Mouse (Mus musculus) heart, postnatal 10 days (tissue): ENCODE measurements at regions not wholly inside any gene's neighbourhood (a gene's known extent, or its start where the extent isn't known, plus 50 kb on each side); places are given as distances from the start of the nearest gene placed in this dataset.

Experiments used
- DNase-seq, 2 experiments: peaks; one replicate each; pipeline ENCODE4 v3.0.0; 2021
- intact Hi-C: fragments of 180-260 bp; cut with DNase I; formaldehyde crosslinking; loops from one replicate; pipeline ENCODE4 v1.15.1; 2025

DNA sequence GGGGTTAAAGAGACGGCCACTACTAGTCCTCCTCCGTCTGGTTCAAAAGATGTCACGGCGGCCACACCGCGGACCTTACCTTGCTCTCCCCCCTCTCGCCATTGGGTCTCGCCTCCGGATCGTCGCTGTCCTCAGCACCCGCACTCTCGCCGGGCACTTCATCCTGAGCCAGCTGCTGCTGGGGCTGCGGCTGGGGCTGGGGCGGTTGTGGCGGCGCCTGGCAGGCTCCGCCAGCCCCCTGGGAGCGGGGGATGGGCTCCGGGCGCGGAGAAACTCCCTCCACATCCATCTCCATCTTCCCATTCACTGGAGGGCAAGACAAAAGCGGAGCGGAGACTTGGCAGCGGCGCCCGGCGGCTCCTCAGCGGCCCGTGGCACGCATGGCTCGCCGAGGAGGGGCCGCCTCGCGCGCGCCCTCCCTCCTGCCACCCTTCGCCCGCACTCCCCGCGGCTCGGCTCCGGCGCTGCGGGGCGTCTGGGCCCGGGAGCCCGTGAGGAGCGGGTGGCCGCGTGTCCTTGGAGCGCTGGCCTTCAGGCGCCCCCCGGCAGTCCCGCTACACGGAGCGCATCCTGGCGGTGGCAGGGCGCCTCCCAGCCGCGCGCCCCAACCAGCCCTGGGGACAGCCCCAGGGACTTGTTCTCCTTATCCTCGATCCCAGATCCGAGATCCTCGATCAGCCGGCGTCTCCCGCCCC is 167.8 kb upstream of the Azi2 start:
- intact Hi-C loops = no loop called here
- peak; percentile 24 to 35 for DNase-seq

DNA sequence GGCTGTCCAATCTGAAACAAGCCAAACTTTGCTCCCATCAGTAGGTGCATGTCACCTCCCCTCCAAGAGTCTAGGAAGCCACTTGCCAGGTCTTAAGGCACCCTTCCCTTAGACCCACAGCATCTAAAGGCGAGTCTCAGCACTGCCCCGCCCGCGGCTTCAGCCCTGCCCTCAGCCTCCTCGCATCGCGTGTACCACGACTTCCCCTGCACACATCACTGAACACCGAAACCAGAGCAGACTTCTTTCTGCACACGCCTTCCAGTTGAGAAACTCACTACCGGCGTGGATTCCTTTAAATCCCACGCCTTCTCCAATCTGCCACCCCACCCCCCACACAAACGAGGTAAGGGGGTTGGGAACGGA is 168.3 kb upstream of the Azi2 start:
- peak in 1 of 2 experiments; percentile 0 for DNase-seq
- intact Hi-C loops = no loop called here

DNA sequence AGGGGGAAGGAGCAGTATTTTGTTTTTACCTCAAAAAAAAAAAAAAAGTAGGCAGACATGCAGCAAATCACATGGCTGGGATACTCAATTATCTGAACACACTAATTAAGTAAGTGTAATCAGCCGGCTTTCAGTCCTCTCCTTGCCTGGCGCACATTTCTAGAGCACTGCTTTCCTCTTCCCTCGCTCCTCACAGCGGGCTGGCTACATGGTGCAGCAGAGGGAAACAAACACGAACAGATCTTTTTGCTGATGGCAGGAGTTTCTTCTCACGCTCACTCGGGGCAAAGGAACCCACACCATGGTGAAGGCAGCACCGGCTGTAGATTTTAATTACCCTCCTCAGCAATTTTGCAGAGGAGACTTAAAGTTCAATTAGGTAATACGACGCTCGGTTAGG is 169.7 kb upstream of the Azi2 start:
- intact Hi-C loops = no loop called here
- no peak for DNase-seq

DNA sequence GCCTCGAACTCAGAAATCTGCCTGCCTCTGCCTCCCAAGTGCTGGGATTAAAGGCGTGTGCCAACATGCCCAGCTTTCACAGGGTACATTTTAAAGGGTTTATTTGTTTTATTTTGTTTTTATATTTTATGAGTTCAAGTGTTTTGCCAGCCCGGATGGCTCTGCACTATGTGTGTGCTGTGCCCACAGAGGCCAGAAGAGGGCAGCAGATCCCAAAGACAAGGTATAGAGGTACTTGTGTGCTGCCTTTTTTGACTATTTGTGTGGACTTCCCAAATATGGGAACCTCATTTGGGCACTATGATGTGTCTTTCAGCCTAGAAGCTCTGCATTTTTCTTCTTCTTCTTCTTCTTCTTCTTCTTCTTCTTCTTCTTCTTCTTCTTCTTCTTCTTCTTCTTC is 176.4 kb upstream of the Azi2 start:
- DNase-seq = no peak
- intact Hi-C loops = no loop called here

DNA sequence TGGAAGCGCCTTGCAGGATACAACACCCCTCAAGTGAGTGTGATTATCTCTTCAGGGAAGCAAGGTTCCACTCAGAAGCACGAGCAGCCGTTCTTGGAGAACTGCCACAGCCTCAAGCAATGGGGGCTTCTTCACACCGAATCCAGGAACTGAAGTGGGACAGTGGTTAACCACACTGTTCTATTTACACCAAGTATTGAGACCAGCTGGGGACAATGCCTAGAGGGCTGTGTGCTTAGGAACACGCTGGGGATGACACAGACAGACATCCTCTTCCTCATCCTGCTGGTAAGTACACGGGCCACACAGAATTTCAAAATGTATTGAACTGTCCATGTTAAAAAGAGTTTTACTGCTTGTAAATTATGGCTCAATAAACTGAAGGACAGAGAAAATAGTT is 177.0 kb upstream of the Azi2 start:
- intact Hi-C loops = no loop called here
- DNase-seq = no peak

DNA sequence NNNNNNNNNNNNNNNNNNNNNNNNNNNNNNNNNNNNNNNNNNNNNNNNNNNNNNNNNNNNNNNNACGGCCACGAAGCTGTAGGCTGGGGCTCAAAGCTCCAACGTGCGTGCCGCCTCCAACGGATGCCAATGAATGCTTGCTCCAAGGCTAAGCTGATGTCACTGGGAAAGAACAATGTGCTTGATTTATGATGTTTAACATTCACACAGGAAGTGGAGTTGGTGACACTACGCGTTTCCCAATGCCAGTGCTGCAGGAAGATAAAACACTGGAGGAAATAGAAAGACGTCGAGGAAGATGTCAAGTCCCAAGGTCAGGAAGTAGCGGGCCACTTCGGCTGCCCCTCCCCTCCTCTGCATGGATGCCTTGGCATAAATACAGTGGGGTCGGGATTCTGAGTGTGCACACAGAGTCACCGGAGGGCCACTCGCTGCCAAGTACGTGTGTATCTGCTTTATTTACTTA is 180.7 kb upstream of the Azi2 start:
- no peak for DNase-seq
- intact Hi-C loops = no loop called here

DNA sequence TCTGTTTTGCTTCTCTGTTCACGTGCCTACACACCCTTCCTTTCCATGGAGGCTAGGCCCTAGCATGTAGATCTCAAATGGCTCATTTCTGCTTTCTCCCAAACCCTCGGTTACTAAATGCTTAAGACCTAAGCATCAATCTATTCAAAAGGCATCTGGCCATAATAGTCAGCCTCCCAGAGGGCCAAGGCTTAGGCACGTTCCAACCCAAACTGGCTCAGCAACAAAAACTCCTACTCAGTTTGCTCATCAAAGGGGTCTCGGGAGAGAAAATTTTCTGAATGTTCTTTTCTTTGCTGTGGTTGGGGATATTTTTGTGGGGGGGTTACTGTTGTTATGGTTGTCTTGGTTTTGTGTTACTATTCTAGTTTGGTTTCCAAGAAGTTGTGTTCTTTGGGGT is 196.8 kb upstream of the Azi2 start:
- intact Hi-C loops = no loop called here
- DNase-seq = peak in 1 of 2 experiments; percentile 3

DNA sequence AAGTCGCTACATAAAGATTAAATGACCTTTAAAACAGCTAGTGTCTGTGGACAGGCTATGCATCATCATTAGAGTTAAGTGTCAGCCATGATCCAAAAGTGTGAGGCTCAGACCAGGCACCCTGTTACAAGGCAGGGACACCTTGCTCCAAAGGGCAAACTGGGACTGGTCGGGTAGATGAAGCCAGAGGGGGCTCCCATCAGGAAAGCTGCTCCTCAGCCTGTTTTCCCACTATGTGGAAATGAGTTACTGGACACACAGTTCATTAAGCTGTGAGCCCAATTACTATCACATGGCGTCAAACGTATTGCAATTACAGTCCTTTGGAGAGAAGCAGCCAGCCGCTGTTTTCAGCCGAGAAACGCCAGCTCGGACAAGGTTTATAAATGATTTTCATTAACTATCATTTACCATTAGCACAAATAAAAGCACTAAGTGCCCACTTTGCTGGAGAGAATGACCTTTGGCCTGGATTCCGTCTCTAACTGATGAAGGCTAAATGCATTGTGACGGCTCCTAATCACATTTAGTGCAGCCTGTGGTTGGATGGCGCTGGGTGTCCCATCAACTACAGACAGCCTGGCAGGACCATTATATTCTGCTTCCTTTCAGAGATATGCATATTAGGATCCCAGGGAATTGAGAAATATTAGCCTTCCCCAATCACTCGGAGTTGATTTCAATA is 203.5 kb upstream of the Azi2 start:
- DNase-seq = no peak
- intact Hi-C loops = no loop called here

DNA sequence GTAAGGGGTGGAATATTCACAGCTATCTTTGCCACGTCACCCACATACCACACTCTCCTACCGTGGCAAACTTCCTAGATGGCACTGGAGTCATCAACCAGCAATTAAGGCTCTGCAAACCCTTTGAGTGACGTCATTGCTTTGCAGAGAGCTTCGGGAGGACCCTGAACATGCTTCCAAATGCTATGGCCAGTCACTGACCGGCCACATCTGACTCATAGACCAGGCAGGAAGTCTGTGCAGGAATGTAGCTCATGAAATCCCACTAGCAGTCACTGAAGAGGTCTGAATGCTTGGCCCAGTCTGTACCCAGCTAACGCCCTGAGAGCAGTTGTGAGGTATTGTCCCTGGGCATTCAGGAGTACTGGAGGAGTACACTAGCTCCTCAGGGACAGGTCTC is 203.9 kb upstream of the Rbms3 start:
- intact Hi-C loops = no loop called here
- no peak for DNase-seq

DNA sequence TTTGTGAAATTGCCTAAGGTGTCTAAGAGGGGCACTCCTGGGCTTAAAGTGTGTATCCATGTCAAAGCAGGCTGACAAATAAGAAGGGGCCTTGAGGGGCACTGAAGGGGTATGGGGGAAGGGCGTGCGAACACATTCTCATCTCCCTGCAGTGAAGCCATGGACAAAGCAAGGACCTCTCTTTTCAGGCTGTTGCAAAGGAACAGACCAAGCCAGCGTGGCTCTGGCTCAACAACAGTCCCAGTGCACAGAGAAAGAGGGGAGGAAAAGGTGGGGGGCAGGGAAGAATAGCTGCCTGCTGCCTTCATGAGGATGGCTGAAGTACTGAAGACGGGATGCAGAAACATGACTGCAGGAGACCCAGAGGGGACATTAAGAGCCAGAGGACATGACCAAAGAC is 184.9 kb upstream of the Rbms3 start:
- intact Hi-C loops = no loop called here
- no peak for DNase-seq

DNA sequence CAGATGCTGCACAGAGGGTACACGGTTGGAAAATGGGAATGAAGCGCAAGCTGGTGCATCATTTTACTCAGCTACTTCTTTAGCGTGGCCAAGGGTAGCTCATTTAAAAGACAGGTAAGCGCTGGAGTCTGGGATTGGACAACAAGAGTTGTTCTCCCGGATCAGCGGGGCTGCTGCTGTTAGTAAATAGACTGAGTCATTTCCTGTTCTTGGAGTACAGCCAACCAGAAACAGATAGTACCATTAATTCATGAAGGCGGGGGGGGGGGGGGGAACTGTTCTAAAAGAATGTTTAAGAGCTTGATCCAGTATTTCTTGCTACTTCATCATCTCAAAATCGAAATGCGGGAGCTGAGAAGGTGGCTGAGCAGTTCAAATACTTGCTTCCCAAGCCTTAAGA is 183.5 kb upstream of the Rbms3 start:
- intact Hi-C loops = no loop called here
- peak in 1 of 2 experiments; percentile 15 for DNase-seq

DNA sequence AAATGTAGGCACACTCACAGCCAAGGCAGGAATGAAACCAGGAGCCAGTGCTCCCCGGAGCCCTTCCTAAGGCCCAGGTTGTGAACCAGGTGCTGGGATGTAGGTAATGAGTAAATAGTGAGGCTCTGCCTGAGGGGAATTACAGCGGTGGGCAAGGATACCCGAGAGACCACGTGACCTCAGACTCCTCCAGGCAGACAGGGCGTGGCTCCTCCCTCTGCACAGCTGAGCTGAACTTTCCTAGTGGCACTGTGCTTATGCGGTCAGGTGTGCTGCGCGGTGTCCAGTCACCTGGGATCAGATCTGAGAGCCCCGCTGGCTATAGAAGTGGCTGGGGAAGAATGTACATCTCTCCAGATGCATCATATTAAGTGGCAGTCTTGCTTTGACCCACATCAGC is 176.1 kb upstream of the Rbms3 start:
- intact Hi-C loops = no loop called here
- DNase-seq = no peak

DNA sequence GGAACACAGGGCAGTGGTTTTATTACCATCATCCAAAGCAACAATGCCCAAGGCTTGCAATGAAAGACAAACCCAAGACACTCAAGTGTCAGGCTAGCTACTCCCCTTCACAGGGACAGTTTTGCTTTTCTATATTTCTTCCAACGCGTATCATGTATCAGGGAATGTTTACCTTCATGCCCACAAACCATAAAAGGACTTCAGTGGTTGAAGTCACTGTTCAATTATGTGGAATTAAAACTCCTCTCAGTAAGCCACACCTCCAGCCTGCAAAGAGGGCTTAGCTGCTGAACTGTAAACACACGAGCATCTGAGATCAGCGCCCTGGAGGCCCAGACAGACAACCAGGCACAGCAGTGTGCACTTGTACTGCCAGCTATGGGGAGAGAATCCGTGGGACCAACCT is 154.5 kb upstream of the Rbms3 start:
- intact Hi-C loops = no loop called here
- no peak for DNase-seq

DNA sequence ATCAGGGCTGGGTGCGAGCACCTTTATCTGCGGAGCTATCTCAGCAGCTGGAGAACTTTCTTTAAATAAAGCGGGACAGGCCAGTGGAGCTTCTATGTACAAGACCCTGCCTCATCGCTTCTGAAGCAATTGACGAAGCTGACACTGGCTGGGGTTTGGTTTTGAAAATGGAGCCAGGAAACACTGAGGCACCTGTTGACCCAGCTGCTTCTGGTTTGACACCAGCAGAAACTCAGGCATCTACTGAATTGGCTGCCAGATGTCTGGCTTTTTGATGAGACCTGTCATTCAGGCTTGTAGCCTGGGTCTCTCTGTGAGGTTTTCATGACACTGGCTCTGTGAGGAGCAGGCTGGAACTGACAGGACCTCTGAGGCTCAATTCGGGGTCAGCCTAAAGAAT is 124.9 kb upstream of the Rbms3 start:
- no peak for DNase-seq
- intact Hi-C loops = no loop called here

DNA sequence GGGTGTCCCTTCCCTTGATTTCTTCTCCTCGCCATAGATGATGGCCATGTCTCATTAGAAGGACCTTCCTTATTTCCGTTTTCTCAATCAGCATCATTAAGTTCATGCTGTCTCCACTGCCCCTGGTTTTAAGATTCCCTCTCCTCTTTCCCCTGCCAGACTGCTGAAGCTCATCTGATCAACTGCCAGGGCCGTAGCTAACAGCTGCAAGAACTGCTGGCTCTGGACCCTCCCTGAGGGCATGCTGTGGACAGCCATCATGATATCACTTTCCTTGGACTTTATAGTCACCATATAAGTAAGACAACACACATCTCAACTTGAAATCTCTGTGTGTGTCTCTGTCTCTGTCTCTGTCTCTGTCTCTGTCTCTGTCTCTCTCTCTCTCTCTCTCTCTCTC is 123.8 kb upstream of the Rbms3 start:
- DNase-seq = peak in 1 of 2 experiments; percentile 4
- intact Hi-C loops = no loop called here

DNA sequence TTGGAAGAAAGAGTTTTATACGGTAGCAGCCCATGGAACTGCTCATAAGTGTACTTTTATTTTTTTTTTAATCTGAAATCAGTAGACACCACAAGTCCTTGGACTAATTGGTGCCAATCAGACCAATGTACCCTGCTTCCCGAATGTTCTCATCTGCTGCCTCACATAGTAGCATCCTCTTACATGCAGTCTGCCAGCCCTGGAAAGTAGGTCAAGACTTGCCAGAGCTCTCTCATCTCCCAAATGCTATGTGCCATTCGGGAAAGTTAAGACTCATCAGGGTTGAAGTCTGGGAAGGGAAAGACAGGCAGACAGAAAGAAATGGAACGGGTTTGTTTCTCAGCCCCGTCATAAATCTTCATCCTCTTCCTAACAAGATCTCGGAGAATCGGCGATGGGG is 115.2 kb upstream of the Rbms3 start:
- no peak for DNase-seq
- intact Hi-C loops = no loop called here

DNA sequence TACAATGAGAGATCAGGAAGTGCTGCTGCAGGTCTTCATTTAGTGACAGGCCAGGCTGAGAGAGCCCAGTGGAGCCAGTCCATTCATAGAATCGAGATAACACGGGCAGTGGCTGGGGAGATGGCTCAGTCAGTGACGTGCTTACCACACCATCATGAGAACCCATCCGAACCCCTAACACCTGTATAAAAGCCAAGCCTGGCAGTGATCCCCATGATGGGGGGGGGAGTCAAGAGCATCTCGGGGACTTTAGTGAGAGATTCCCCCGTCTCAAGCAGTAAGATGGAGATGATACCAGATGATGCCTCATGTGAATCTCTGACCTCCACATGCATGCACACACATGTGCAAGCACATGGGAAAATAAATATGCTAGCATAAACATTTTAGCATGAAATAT is 99.7 kb upstream of the Rbms3 start:
- intact Hi-C loops = no loop called here
- DNase-seq = no peak

DNA sequence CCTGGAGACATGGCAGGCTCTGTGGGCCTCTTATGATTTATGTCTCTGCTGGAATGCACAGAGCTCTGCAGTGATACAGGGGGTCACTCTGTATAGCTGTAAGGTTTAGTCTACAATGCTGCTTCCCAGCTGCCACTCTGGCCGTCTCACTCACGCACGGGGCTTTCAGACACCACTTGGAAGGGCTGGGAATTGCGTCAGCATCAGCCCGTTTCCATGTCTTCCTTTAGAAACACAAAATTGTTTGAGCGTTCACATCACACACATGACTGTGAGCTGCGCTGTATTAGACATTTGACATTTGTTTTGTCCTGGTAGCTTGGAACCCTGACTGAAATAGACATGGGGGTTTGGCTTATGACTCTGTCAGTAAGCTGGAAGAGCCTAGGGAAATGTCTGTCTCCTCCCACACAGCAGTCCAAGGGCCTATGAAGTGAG is 90.5 kb upstream of the Rbms3 start:
- intact Hi-C loops = no loop called here
- no peak for DNase-seq

DNA sequence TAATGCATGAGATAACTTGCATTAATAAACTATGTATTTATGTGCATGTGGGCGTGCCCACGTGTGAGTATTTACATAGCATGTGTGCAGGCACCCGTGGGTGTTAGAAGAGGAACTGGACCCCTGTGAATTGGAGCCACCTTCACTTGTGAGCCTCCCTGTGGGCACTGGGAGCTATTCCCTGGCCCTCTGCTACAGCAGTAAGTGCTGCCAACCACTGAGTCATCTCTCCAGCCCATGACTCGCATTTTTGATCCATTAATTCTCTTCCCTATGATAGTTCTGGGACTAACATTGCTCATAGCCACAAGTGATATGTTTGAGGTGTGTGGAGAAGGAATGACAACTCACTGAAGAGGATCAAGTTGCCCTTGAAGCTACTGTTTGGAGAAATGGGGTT is 87.6 kb upstream of the Rbms3 start:
- no peak for DNase-seq
- intact Hi-C loops = no loop called here

DNA sequence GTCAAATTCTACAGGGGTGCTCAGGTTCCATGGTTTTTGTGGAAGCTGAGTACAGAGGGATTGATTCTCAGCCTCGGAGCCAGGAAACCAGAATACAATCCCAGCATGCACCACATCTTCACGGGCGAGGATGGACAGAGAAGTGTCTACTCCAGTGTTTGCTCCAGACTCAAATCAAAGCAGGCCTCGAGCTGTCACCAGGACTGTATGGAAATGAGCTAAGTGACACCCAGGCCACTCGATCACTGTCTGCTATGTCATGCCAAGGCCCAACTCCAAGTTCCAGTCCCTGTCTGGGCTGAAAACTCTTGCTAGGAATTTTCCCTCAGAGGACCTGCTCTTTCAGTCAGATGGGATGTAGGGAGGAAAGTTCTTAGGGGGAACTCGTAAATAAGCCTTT is 86.8 kb upstream of the Rbms3 start:
- DNase-seq = no peak
- intact Hi-C loops = no loop called here

DNA sequence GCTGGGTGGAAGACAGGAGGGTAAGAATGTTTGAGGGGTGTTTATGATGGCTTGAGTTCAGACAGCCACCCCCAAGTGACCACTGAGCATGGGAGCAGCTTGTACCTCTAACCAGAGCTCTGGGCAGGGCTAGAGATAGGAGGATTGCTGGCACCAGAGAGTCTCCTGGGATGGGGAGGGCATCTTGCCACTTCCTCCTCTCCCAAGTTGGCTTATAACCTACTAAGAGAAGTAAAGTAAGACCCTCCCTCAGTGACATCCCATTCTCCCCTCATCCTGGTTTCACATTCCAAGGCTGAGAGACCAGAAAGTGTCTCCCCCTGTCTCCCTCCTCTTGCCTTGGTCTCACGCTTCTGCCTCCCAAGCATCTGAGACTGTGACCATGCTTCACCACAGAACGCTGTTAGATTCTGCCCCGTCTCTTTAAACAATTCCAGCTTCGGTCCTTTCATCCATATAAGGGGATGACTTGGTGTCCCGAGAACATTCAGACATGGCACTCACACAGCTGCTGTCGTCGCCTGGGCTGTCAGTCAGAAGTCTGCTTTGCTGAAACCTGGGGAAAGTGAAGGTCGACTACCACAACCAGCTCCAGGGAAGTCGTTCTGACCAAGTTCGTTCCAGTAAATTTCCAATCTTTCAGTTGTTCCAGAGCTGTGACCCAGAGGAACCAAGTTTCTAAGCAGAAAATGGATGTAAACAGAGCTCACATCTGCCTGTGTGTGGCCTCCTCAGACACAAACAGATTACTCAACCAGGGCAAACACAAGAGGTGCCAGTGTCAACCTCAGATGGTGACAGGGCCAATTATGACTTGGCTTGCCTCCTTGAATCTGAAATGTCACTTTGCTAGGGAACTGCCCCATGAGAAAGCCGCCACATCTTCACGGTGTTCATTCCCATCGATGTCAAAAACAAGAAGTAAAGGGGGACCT is 85.3 kb upstream of the Rbms3 start:
- intact Hi-C loops = no loop called here
- peak; percentile 23 to 33 for DNase-seq

DNA sequence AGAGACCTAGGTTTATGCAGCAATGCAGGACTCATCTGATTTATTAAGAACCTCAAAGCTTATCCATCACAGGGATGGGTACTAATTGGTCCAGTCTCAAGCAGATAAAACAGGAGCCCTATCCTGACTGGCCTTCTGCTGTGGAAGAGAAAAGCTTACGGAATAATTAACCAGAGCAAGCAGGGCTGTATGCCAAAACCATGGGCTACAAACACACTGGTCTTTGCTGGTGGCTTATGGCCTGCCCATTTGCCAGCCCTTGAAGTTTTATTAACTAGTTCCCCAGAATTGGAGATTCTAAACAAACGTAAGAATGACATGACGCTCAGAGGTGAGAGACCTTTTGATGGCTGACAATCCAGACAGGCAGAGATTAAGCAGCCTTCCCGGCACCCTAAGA is 83.4 kb upstream of the Rbms3 start:
- no peak for DNase-seq
- intact Hi-C loops = no loop called here
